Comparison of ENCODE assay signal across 28 mouse cellular contexts in the genomic region with DNA sequence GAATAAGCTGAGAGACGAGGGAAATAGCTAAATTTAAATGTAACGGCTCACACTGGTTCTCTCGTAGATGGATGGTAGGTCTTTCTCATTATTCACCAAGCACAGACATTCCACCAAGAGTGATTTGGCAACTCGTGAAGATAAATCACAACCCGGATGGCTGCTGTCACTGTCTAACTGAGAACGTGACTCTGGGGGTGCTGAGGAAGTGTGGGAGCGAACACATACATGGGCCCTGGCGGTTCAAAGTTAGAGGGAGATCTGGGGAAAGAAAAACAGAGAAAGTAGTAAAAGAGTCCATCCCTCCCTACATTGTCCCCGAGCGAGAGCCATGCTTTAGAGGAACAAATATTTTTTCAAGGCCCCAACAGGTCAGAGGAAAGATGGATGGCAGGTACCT. TPM values are rescaled to one million over a fixed set of nuclear protein-coding genes. Genes with fewer than 3 reads are reported as not detected.
"Had no signal": no experiment of that assay in that cellular context is flagged by ENCODE, and none has a peak within 500 bp of the region (broad histone marks: within the 10 kb centered on the region; RNA-seq: fewer than 3 reads in every experiment).

No protein-coding gene starts in this region.

- H3K9me3 ChIP-seq: liver, embryonic 15.5 days; lung, embryonic 15.5 days; midbrain, embryonic 10.5 days; midbrain, embryonic 13.5 days; midbrain, embryonic 15.5 days; neural tube, embryonic 13.5 days; neural tube, embryonic 15.5 days had no signal

- DNase-seq: liver, embryonic 13.5 days; liver, postnatal 0 days; lung, adult 2 months; lung, postnatal 14 days; lung, postnatal 36 days; retina, postnatal 1 day; right cerebral cortex, adult 18-20 months; right cerebral cortex, postnatal 25 days; right cerebral cortex, postnatal 4 days; spleen, adult 18-20 months; thymus, adult 18-20 months; thymus, postnatal 14 days; thymus, postnatal 36 days had no signal

- ATAC-seq: liver, postnatal 0 days; lung, postnatal 0 days; midbrain, embryonic 13.5 days; midbrain, embryonic 15.5 days had no signal

- H3K4me1 ChIP-seq: liver, embryonic 13.5 days; liver, embryonic 15.5 days; megakaryocyte, embryonic 14.5 days; midbrain, embryonic 10.5 days; midbrain, embryonic 13.5 days; midbrain, embryonic 15.5 days; neural tube, embryonic 13.5 days; neural tube, embryonic 15.5 days had no signal

- H3K27ac ChIP-seq: liver, embryonic 13.5 days; liver, embryonic 15.5 days; lung, embryonic 15.5 days; macrophage; midbrain, embryonic 10.5 days; midbrain, embryonic 13.5 days; midbrain, embryonic 15.5 days; neural tube, embryonic 13.5 days; neural tube, embryonic 15.5 days had no signal

- H3K4me2 ChIP-seq: liver, embryonic 13.5 days; liver, embryonic 15.5 days; lung, embryonic 15.5 days; midbrain, embryonic 13.5 days; midbrain, embryonic 15.5 days; neural tube, embryonic 13.5 days; neural tube, embryonic 15.5 days had no signal

- H3K4me3 ChIP-seq: liver, embryonic 13.5 days; liver, embryonic 15.5 days; lung, embryonic 15.5 days; megakaryocyte, embryonic 14.5 days; midbrain, embryonic 10.5 days; midbrain, embryonic 13.5 days; midbrain, embryonic 15.5 days; myocyte; neural tube, embryonic 13.5 days; neural tube, embryonic 15.5 days had no signal

- H3K27me3 ChIP-seq: liver, embryonic 13.5 days; liver, embryonic 15.5 days; lung, embryonic 15.5 days; megakaryocyte, embryonic 14.5 days; midbrain, embryonic 13.5 days; midbrain, embryonic 15.5 days; neural tube, embryonic 13.5 days; neural tube, embryonic 15.5 days had no signal

- H3K9ac ChIP-seq: liver, embryonic 13.5 days; liver, embryonic 15.5 days; liver, postnatal 0 days; lung, embryonic 15.5 days; midbrain, embryonic 13.5 days; midbrain, embryonic 15.5 days; neural tube, embryonic 13.5 days; neural tube, embryonic 15.5 days had no signal

- H3K36me3 ChIP-seq: liver, embryonic 13.5 days; liver, embryonic 15.5 days; lung, embryonic 15.5 days; midbrain, embryonic 10.5 days; midbrain, embryonic 13.5 days; midbrain, embryonic 15.5 days; neural tube, embryonic 13.5 days; neural tube, embryonic 15.5 days had no signal

RNA-seq across cellular contexts. Expression of gene Gm11011, which starts 17.5 kb away (rescaled TPM):
- polyA plus RNA-seq: liver, embryonic 13.5 days; liver, embryonic 15.5 days; liver, postnatal 0 days; lung, adult 2 months; lung, embryonic 15.5 days; lung, postnatal 0 days; macrophage; midbrain, embryonic 10.5 days; midbrain, embryonic 13.5 days; midbrain, embryonic 15.5 days; myocyte; neural tube, embryonic 13.5 days; neural tube, embryonic 15.5 days; small intestine, adult 2 months; stomach, embryonic 14.5 days; stomach, embryonic 16.5 days; thymus, postnatal 0 days had no signal
